Mouse (Mus musculus) fibroblast of lung, adult 2 months (primary cell): ENCODE measurements at regions not wholly inside any gene's neighbourhood (a gene's known extent, or its start where the extent isn't known, plus 50 kb on each side); places are given as distances from the start of the nearest gene placed in this dataset.

Source experiments
- DNase-seq: peaks from one replicate; pipeline ENCODE4 v3.0.0-alpha.2; 2011; ENCODE audit warnings: low read depth

DNA sequence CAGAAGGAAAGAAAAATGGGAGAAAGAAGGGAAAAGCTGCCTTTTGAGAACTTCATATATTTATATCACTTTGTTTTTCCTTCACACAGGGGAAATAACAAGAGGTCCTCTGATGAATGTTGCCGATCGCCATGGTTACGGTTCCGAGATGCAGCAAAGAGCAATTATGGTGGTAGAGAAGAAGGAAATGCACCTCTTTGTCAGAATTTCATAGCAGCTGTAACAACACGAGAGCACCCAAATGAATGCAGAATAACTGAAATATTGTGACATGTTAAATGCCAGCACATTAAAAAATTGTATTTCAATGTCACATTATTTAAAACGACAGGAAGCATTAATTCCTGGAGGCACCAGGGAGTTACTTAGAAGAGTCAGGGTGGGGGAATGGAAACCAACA, 279.4 kb downstream of the Mctp2 start:
- no peak for DNase-seq

DNA sequence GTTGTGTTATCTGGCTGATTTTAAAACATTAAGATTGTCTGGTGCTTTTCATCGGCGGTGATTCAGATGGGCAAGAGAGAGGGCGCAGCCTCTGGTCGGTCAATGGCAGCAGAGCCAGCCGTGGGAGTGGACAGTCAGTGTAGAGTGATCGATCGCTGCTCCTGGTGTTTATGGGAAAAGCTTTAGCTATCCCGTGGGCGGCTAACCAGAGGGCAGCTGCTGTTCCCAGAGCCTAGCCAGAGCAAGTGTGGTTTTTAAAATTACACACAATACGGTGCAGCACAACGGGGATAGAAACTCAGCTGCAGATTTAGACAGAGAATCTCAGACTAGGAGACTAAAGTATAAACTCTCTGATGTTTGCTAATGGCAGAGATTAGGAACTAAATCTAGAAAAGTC, 297.3 kb downstream of the Mctp2 start:
- no peak for DNase-seq

GRCm38 (mm10) chr7:72004311-72004710, 302.1 kb downstream of the Mctp2 start:
- DNase-seq, result no peak

GRCm38 (mm10) chr7:71992526-71992925, 313.9 kb downstream of the Mctp2 start:
- DNase-seq, result no peak

DNA sequence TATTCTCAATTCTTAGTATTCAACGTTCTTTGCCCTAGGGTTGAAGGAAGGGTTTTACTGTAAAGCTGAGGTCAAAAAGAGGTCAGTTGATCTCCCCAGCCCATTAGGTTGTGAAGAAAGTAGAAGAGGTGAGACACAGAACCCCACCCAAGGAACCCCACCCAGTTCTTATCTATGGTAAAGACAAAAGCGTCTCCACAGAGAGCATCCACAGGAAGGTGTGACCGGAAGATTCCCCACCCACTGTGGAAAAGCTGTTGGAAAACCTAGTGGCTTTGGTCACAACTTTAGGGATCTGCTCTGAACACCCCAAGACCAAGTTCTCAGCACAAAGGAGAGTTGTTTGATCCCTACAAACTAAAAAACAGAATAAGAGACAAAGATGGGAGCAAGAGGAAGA, 314.6 kb downstream of the Mctp2 start:
- no peak for DNase-seq

GRCm38 (mm10) chr7:71991206-71991605, 315.2 kb downstream of the Mctp2 start:
- DNase-seq, result no peak

DNA sequence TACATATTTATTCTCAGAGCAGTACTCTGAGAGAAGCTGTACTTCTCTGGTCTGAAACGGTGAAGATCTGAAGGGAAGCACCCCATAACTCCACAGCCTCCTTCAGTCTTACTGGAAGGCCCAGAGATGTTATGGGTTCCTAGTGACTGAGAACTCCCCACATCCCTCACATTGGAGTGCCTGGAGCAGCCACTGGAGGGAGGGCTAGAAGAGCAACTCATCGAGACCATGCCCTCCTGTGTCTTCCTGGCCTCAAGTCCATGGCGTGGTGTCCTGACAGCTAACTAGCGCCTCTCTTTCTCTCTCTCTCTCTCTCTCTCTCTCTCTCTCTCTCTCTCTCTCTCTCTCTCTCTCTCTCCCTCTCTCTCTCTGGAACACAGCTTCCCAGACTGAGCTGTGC, 340.4 kb downstream of the Mctp2 start:
- DNase-seq, result no peak

GRCm38 (mm10) chr7:71963456-71963855, 343.0 kb downstream of the Mctp2 start:
- peak; percentile 13 for DNase-seq

GRCm38 (mm10) chr7:71962851-71963250, 343.6 kb downstream of the Mctp2 start:
- peak; percentile 19 for DNase-seq

GRCm38 (mm10) chr7:71960453-71961230, 345.8 kb downstream of the Mctp2 start:
- DNase-seq, result no peak

GRCm38 (mm10) chr7:71946548-71946947, 359.9 kb downstream of the Mctp2 start:
- DNase-seq, result no peak

GRCm38 (mm10) chr7:71943078-71944042, 363.0 kb downstream of the Mctp2 start:
- DNase-seq, result no peak

- no peak for DNase-seq
Measured at GRCm38 (mm10) chr7:71937731-71938130, 368.7 kb downstream of the Mctp2 start.

DNA sequence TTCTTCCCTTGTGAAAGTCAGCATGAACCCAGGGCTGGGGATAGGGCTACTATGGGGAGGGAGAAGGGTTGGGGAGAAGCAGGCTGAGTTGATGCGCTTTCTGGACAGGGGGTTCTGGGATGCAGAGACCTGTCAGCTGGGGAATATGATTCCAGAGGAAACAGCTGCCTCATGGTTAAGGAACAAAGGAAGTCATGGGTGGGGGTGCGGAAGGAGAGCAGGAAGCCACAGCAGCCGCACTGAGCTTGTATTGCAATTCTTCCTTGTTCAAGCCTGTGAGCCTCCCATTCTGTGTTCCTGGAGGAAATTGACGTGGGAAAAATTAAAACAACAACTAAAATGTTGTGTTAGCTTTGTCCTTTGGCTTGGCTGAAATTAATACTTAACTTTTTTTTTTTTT, 369.7 kb downstream of the Mctp2 start:
- no peak for DNase-seq
